Mouse (Mus musculus) embryonic fibroblast, embryonic 13.5 days (primary cell): ENCODE data around the gene Asic5.

Experiments
- CTCF ChIP-seq: IDR thresholded peaks from 2 replicates; pipeline ENCODE4 v1.5.1; 2011; ENCODE audit warnings: mild to moderate bottlenecking, control low read depth, low read length, moderate library complexity, borderline replicate concordance; ENCODE audit not compliant: insufficient read depth
- POLR2A ChIP-seq: IDR thresholded peaks from 2 replicates; pipeline ENCODE4 v1.6.1; 2011; ENCODE audit warnings: low read depth, mild to moderate bottlenecking, control low read depth, low read length, moderate library complexity

- TF ChIP-seq CTCF (no peak), POLR2A (no peak)
These were observed 69.9 kb downstream of the Asic5 start for GRCm38 (mm10) chr3:82052029-82052428.
